Mouse (Mus musculus) cerebellum, adult 2 months (tissue): ENCODE data around the gene Vps37c. TPM values are rescaled to one million over a fixed set of nuclear protein-coding genes. Genes with fewer than 3 reads are reported as not detected.

Experiments
- DNase-seq, 2 experiments: peaks; one replicate each; pipeline ENCODE4 v3.0.0; 2021
- H3K27ac ChIP-seq: fragments of 200-500 bp; 2 replicates; pipeline ENCODE4 v1.5.1; 2012; ENCODE audit warnings: low read length, control low read depth, inconsistent platforms; ENCODE audit not compliant: insufficient read depth
- H3K27me3 ChIP-seq: fragments of 200-500 bp; 2 replicates; pipeline ENCODE4 v1.6.1; 2012; ENCODE audit warnings: inconsistent platforms, mild to moderate bottlenecking, low read length, moderate library complexity; ENCODE audit not compliant: control insufficient read depth, insufficient read depth
- H3K4me1 ChIP-seq: fragments of 200-500 bp; 2 replicates; pipeline ENCODE4 v1.6.1; 2011; ENCODE audit warnings: low read length; ENCODE audit not compliant: control insufficient read depth, insufficient read depth
- H3K4me3 ChIP-seq: fragments of 200-500 bp; replicated peaks from 2 replicates; pipeline ENCODE3; 2011; ENCODE audit warnings: mild to moderate bottlenecking, low read depth, low read length, control low read depth; ENCODE audit not compliant: insufficient read depth
- CTCF ChIP-seq: fragments of 200-500 bp; IDR thresholded peaks from 2 replicates; pipeline ENCODE4 v1.5.1; 2011; ENCODE audit warnings: low read depth, mild to moderate bottlenecking, control low read depth, low read length, moderate library complexity, borderline replicate concordance; ENCODE audit not compliant: insufficient read depth
- POLR2A ChIP-seq: fragments of 200-500 bp; IDR thresholded peaks from 2 replicates; pipeline ENCODE4 v1.6.1; 2011; ENCODE audit warnings: low read length, control low read depth, borderline replicate concordance; ENCODE audit not compliant: insufficient read depth
- WGBS: fragments of 180-500 bp; shearing (Covaris S2); methylation state at CpG from one replicate; pipeline ENCODE4 v1.1.7; 2018; 5-methylcytosine and 5-hydroxymethylcytosine counted together
- polyA plus RNA-seq: library from polyadenylated mRNA; depleted of rRNA; stranded (reverse); fragments of >200 nt; gene quantifications from 2 replicates; pipeline ENCODE4 v1.2.3, GENCODE M21; 2012; rRNA removed

The Vps37c gene
- polyA plus RNA-seq, 1 experiment: 31.4 TPM

GRCm38 (mm10) chr19:10758708-10759107, 70.2 kb downstream of the Vps37c start:
- TF ChIP-seq POLR2A (no peak), CTCF (no peak)
- WGBS: 73% methylated on average over 6 of the region's 6 CpGs
- DNase-seq: no peak

GRCm38 (mm10) chr19:10759525-10759924, 71.0 kb downstream of the Vps37c start:
- Histone ChIP-seq H3K4me1 (peaks cover 59% of the 10 kb centered on the region), H3K4me3 (no peak overlapping the region), H3K27me3 (no peaks in the 10 kb centered on the region), H3K27ac (peak overlapping the region; percentile 97)
- no peak for TF ChIP-seq CTCF
- no peak for TF ChIP-seq POLR2A
- no peak for DNase-seq

More at GRCm38 (mm10) chr19:10758708-10759107, 70.2 kb downstream of the Vps37c start:
- H3K4me1 ChIP-seq: peaks cover 57% of the 10 kb centered on the region
- H3K4me3 ChIP-seq: no peak overlapping the region
- H3K27me3 ChIP-seq: no peaks in the 10 kb centered on the region
- peak overlapping the region; percentile 97 for H3K27ac ChIP-seq

DNA sequence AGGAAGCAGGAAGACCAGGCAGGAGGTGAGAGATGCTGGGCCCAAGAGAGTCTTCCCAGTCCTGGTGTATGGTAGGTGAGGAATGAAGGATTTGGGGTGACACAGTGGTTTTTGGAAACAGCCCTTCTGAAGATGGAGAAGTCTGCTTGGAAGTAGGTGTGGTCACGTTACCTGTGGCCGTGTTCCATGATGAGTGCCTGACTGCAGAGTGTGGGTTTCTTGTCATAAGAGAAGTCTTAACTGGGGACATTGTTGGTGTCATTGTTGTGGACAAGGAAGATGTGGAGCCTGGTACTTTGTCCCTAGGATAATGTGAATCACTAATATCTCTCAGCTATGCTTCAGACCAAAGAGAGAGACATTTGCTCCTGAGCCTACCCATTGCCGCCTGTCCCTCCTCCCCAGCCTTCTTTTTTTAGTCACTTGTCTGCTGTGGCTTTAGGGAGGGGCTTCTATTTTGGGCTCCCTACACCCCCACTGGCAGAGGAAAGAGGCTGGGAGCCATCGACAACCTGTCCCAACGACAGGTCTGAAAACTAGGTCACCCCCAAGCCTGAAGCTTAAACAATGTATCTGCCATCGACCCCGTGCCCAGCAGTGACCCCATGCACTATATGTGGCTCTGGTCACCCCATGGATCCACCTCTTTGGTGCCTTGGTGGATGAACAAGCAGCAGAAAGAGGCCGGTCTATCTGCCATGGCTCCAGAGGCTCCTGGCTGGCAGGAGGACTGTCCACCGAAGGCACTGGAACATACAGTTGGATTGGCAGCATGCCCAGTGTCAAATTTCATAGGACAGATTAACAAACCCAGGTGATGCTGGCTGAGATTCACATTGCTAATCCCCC, 71.7 kb downstream of the Vps37c start:
- peaks cover 59% of the 10 kb centered on the region for H3K4me1 ChIP-seq
- TF ChIP-seq CTCF (no peak), POLR2A (peak; percentile 25; the same call in 1 of the 2 replicates)
- H3K27ac ChIP-seq: peak overlapping the region; percentile 97
- peak; percentile 77 to 88 for DNase-seq
- WGBS: 12% methylated on average over 9 of the region's 9 CpGs
- H3K27me3 ChIP-seq: no peaks in the 10 kb centered on the region
- H3K4me3 ChIP-seq: no peak overlapping the region

GRCm38 (mm10) chr19:10761794-10762415, 73.4 kb downstream of the Vps37c start:
- Histone ChIP-seq H3K4me3 (no peak overlapping the region), H3K27me3 (no peaks in the 10 kb centered on the region), H3K4me1 (peaks cover 58% of the 10 kb centered on the region), H3K27ac (peak overlapping the region; percentile 78)
- DNase-seq: peak in 1 of 2 experiments; percentile 52
- 59% methylated on average over 8 of the region's 8 CpGs for WGBS
- no peak for TF ChIP-seq POLR2A
- TF ChIP-seq CTCF: peak; percentile 19; the same call in 1 of the 2 replicates

DNA sequence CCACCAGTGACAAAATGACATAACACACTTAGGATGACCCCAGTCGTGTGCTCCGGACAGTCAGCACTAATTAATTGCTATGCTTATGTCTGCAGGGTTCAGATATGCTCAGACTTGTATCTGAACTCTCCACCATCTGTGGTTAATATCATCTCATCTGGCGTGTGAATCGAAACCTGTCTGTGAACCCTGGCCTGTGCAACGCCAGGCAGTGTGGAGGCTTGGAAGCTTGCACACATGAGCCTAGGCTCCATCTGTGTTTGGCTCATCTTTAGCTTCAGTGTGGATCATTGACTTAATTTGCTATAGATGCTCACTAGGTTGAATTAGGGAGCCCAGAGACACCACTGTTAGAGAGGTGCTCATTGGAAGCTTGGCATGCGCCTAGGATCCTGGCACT, 73.9 kb downstream of the Vps37c start:
- peak in 1 of 2 experiments; percentile 48 for DNase-seq
- 24% methylated on average over 6 of the region's 6 CpGs for WGBS
- no peak for TF ChIP-seq CTCF
- no peak for TF ChIP-seq POLR2A
- H3K4me3 ChIP-seq: no peak overlapping the region
- peak overlapping the region; percentile 78 for H3K27ac ChIP-seq
- H3K27me3 ChIP-seq: no peaks in the 10 kb centered on the region
- H3K4me1 ChIP-seq: peaks cover 56% of the 10 kb centered on the region

- DNase-seq: peak in 1 of 2 experiments; percentile 75
Measured at GRCm38 (mm10) chr19:10763381-10764031, 75.0 kb downstream of the Vps37c start.

More at GRCm38 (mm10) chr19:10763381-10764031, 75.0 kb downstream of the Vps37c start:
- TF ChIP-seq POLR2A (no peak), CTCF (no peak)
- Histone ChIP-seq H3K27ac (0 out of 2 replicates have a peak overlapping the region, but pooled peaks have one; percentile 24), H3K4me3 (no peak overlapping the region), H3K4me1 (peaks cover 56% of the 10 kb centered on the region), H3K27me3 (no peaks in the 10 kb centered on the region)
- WGBS: 74% methylated on average over 21 of the region's 21 CpGs

Other genes starting within 250 kb of the Vps37c start
- gene Lrrc10b, start 231.3 kb upstream of the Vps37c start, polyA plus RNA-seq: 0.54 and 0.57 TPM in 2 replicates
- gene Ppp1r32, start 205.8 kb upstream of the Vps37c start, polyA plus RNA-seq: 1.3 and 1.8 TPM in 2 replicates
- 91.9 and 94.7 TPM in 2 replicates for gene Cpsf7, start 163.5 kb upstream of the Vps37c start, polyA plus RNA-seq
- 60.4 and 61.5 TPM in 2 replicates for gene Sdhaf2, start 162.6 kb upstream of the Vps37c start, polyA plus RNA-seq
- gene Tmem216, start 132.5 kb upstream of the Vps37c start, polyA plus RNA-seq: 20.8 and 22.4 TPM in 2 replicates
- gene Cyb561a3, start 111.6 kb upstream of the Vps37c start, polyA plus RNA-seq: 11.7 and 12.0 TPM in 2 replicates
- gene Tmem138, start 111.4 kb upstream of the Vps37c start, polyA plus RNA-seq: 13.0 and 15.0 TPM in 2 replicates
- gene Ddb1, start 83.4 kb upstream of the Vps37c start, polyA plus RNA-seq: 148 and 150 TPM in 2 replicates
- 12.2 and 14.4 TPM in 2 replicates for gene Tkfc, start 83.1 kb upstream of the Vps37c start, polyA plus RNA-seq
- gene Vwce, start 54.5 kb upstream of the Vps37c start, polyA plus RNA-seq: 0.20 and 0.21 TPM in 2 replicates
- not detected in 2 replicates for gene Pga5, start 10.7 kb upstream of the Vps37c start, polyA plus RNA-seq
- 0.43 and 0.54 TPM in 2 replicates for gene Cd5, start 50.3 kb downstream of the Vps37c start, polyA plus RNA-seq
- 0.05 and 0.10 TPM in 2 replicates for gene Cd6, start 141.3 kb downstream of the Vps37c start, polyA plus RNA-seq
- gene Slc15a3, start 151.0 kb downstream of the Vps37c start, polyA plus RNA-seq: 0.51 and 0.62 TPM in 2 replicates
- 350 and 389 TPM in 2 replicates for gene Tmem132a, start 181.2 kb downstream of the Vps37c start, polyA plus RNA-seq
- gene Tmem109, start 193.3 kb downstream of the Vps37c start, polyA plus RNA-seq: 109 and 115 TPM in 2 replicates
- 278 and 288 TPM in 2 replicates for gene Prpf19, start 206.5 kb downstream of the Vps37c start, polyA plus RNA-seq
- gene Zp1, start 231.9 kb downstream of the Vps37c start, polyA plus RNA-seq: 0.05 TPM in 1 of 2 replicates, not detected in the other
- gene Ptgdr2, start 248.4 kb downstream of the Vps37c start, polyA plus RNA-seq: 0.06 and 0.10 TPM in 2 replicates